Mouse (Mus musculus): Measurements from ENCODE around the gene Creb5.

- TF ChIP-seq CTCF (IDR thresholded peaks at IDR 0.05; ENCODE audit: control insufficient read depth, insufficient read depth, insufficient read length) (no peak), MAX (IDR thresholded peaks at IDR 0.05) (no peak), USF1 (IDR thresholded peaks at IDR 0.05; ENCODE audit: low read depth) (no peak), CEBPB (IDR thresholded peaks at IDR 0.05; ENCODE audit: low read depth) (no peak), MYOG (IDR thresholded peaks at IDR 0.05; ENCODE audit: control insufficient read depth, extremely low read depth, insufficient read length) (no peak), MYOD1 (IDR thresholded peaks at IDR 0.05; ENCODE audit: control insufficient read depth, insufficient read length, low read depth) (no peak)
Measured at GRCm38 (mm10) chr6:53477501-53477900, 190.4 kb downstream of the Creb5 start.
